Mouse (Mus musculus): ENCODE data around the gene Gm10722.
"Not testable (repeated sequence)": the region's sequence is repeated elsewhere in the genome, so short reads cannot be mapped to it uniquely, and the experiment has no call there.

DNA sequence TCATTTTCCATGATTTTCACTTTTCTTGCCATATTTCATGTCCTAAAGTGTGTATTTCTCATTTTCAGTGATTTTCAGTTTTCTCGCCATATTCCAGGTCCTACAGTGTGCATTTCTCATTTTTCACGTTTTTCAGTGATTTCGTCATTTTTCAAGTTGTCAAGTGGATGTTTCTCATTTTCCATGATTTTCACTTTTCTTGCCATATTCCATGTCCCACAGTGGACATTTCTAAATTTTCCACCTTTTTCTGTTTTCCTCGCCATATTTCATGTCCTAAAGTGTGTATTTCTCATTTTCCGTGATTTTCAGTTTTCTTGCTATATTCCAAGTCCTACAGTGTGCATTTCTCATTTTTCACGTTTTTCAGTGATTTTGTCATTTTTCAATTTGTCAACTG is 15.2 kb downstream of the Gm10722 start:
- not testable (repeated sequence) for TF ChIP-seq CTCF (IDR thresholded peaks at IDR 0.05; ENCODE audit: low read depth, low read length); POLR2A (IDR thresholded peaks at IDR 0.05; ENCODE audit: borderline replicate concordance, low read depth, low read length)

All from bone marrow macrophage, adult 2 months (primary cell).